Mouse (Mus musculus) kidney, adult 10 weeks (tissue): Measurements from ENCODE around the gene Cstf1. TPM values are rescaled to one million over a fixed set of nuclear protein-coding genes. Genes with fewer than 3 reads are reported as not detected.

Experiments used
- polyA plus RNA-seq: library from polyadenylated mRNA; stranded (reverse); fragments of 350-450 nt; fragmentation: Illumina TruSeq; extraction: RNeasy Lipid Tissue Mini Kit (QIAGEN cat#74804); gene quantifications from one replicate; pipeline ENCODE4 v1.2.3, GENCODE M21; 2014; ENCODE audit warnings: low read depth, low replicate concordance

Cstf1 gene
- polyA plus RNA-seq, result 4.6 TPM

GRCm38 (mm10) chr2:172370411-172371223 lies at the start of gene Cstf1, which contains the start of gene Aurka:
Cstf1 (plus strand) TSS chr2:172370681.
Aurka (minus strand) TSS chr2:172370535.

GRCm38 (mm10) chr2:172345258-172345738 lies 25.2 kb upstream of the Cstf1 start, which contains the start of gene Fam210b:
Fam210b (plus strand) TSS chr2:172345565.

GRCm38 (mm10) chr2:172393391-172394051 lies 23.0 kb downstream of the Cstf1 start, which contains the start of gene Cass4:
Cass4 (plus strand) TSS chr2:172393794.

Other genes with a start within 250 kb of the Cstf1 start
- gene Mc3r, start 122.2 kb upstream of the Cstf1 start, polyA plus RNA-seq, result not detected
- gene Fam210b, start 25.1 kb upstream of the Cstf1 start, polyA plus RNA-seq, result 16.7 TPM
- gene Aurka, start 146 bp upstream of the Cstf1 start, polyA plus RNA-seq, result 0.24 TPM
- 0.16 TPM for gene Cass4, start 23.1 kb downstream of the Cstf1 start, polyA plus RNA-seq
- 1.5 TPM for gene Rtf2, start 69.9 kb downstream of the Cstf1 start, polyA plus RNA-seq
- gene Gcnt7, start 87.9 kb downstream of the Cstf1 start, polyA plus RNA-seq, result not detected
- gene Fam209, start 101.8 kb downstream of the Cstf1 start, polyA plus RNA-seq, result not detected
- gene Tfap2c, start 178.9 kb downstream of the Cstf1 start, polyA plus RNA-seq, result not detected